Comparison of ENCODE assay signal across 30 mouse cellular contexts in the genomic region with DNA sequence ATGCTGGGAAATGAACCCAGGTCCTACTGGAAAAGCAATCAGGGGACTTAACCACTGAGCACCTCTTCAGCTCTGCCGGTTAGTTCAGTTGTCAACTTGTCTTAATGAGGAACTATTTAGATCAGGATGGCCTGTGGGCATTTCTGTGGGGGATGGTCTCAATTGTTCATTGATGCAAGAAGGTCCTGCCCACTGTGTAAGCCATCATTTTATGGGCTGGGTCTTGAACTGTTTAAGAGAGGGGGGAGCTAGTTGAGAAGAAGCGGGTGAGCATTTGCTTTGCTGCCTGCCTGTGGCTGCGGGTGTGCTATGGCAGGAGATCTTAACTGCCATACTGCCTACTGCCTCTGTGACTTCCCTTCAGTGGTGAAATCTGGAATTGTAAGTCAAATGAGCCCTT.
DNase-seq lines count a peak whose midpoint lies in the region; ATAC-seq and TF ChIP-seq lines count a peak whose summit lies in the region.
"Had no signal": no experiment of that assay in that cellular context is flagged by ENCODE, and none has a peak within 500 bp of the region (broad histone marks: within the 10 kb centered on the region; RNA-seq: fewer than 3 reads in every experiment).

No protein-coding gene starts in this region.

- H3K4me3 ChIP-seq in forebrain, postnatal 0 days (ENCODE audit: low read depth, low read length) = no peak overlapping the region
- no peak overlapping the region for H3K4me3 ChIP-seq in forebrain, embryonic 15.5 days
- no peak overlapping the region for H3K4me3 ChIP-seq in hindbrain, postnatal 0 days (ENCODE audit: low read length)
- H3K4me3 ChIP-seq in hindbrain, embryonic 14.5 days (replicated peaks; ENCODE audit: low read length) = no peak overlapping the region
- no peak overlapping the region for H3K4me3 ChIP-seq in ES-E14 (ENCODE audit: insufficient read depth in 1 of 2, low read depth in 1 of 2, low read length in 2 of 2, poor library complexity in 1 of 2, severe bottlenecking in 1 of 2)
- no peak overlapping the region for H3K4me3 ChIP-seq in cerebellum, adult 2 months (replicated peaks; ENCODE audit: insufficient read depth, low read depth, low read length)
- H3K4me3 ChIP-seq: embryonic facial prominence, embryonic 12.5 days; heart, embryonic 13.5 days; hindbrain, embryonic 12.5 days; kidney, embryonic 15.5 days; liver, embryonic 13.5 days; midbrain, embryonic 13.5 days; neural tube, embryonic 15.5 days had no signal

- no peaks in the 10 kb centered on the region for H3K9me3 ChIP-seq in forebrain, postnatal 0 days (ENCODE audit: low read length)
- H3K9me3 ChIP-seq in forebrain, embryonic 15.5 days = no peaks in the 10 kb centered on the region
- H3K9me3 ChIP-seq in hindbrain, postnatal 0 days (ENCODE audit: low read length) = no peaks in the 10 kb centered on the region
- H3K9me3 ChIP-seq in hindbrain, embryonic 14.5 days (ENCODE audit: control insufficient read depth, low read length) = no peaks in the 10 kb centered on the region
- no peaks in the 10 kb centered on the region for H3K9me3 ChIP-seq in ES-E14 (ENCODE audit: control insufficient read depth, insufficient read depth, low read depth, low read length)
- H3K9me3 ChIP-seq: embryonic facial prominence, embryonic 12.5 days; heart, embryonic 13.5 days; hindbrain, embryonic 12.5 days; kidney, embryonic 15.5 days; liver, embryonic 13.5 days; midbrain, embryonic 13.5 days; neural tube, embryonic 15.5 days had no signal

- no peak overlapping the region for H3K27ac ChIP-seq in forebrain, postnatal 0 days (ENCODE audit: low read depth, low read length)
- no peak overlapping the region for H3K27ac ChIP-seq in forebrain, embryonic 15.5 days (replicated peaks)
- no peak overlapping the region for H3K27ac ChIP-seq in hindbrain, postnatal 0 days
- H3K27ac ChIP-seq in hindbrain, embryonic 14.5 days = no peak overlapping the region
- no peak overlapping the region for H3K27ac ChIP-seq in ES-E14 (ENCODE audit: insufficient read depth, low read depth, low read length, poor library complexity, severe bottlenecking)
- no peak overlapping the region for H3K27ac ChIP-seq in cerebellum, adult 2 months (ENCODE audit: insufficient read depth, low read length)
- H3K27ac ChIP-seq: embryonic facial prominence, embryonic 12.5 days; hindbrain, embryonic 12.5 days; kidney, embryonic 15.5 days; liver, embryonic 13.5 days; neural tube, embryonic 15.5 days; stomach, postnatal 0 days had no signal

- TF ChIP-seq CTCF in forebrain, postnatal 0 days (IDR thresholded peaks at IDR 0.05; ENCODE audit: low read depth) = no peak
- TF ChIP-seq CTCF in hindbrain, postnatal 0 days (IDR thresholded peaks at IDR 0.05; ENCODE audit: low read depth) = peak; percentile 28
- no peak for TF ChIP-seq CTCF in cerebellum, adult 2 months (IDR thresholded peaks at IDR 0.05; ENCODE audit: borderline replicate concordance, insufficient read depth, low read depth, low read length)

- in situ Hi-C loops in ES-E14 (cut with MboI; ENCODE audit: low sequenced_read_pairs in 2 of 2, unreplicated experiment in 2 of 2) = no loop called here

- no peak overlapping the region for H3K9ac ChIP-seq in forebrain, postnatal 0 days
- no peak overlapping the region for H3K9ac ChIP-seq in forebrain, embryonic 15.5 days (replicated peaks)
- H3K9ac ChIP-seq in hindbrain, postnatal 0 days (replicated peaks; ENCODE audit: low read length) = no peak overlapping the region
- no peak overlapping the region for H3K9ac ChIP-seq in hindbrain, embryonic 14.5 days
- no peak overlapping the region for H3K9ac ChIP-seq in ES-E14 (ENCODE audit: insufficient read depth, low read depth, low read length, poor library complexity, severe bottlenecking)
- H3K9ac ChIP-seq: embryonic facial prominence, embryonic 12.5 days; heart, embryonic 13.5 days; hindbrain, embryonic 12.5 days; kidney, embryonic 15.5 days; liver, embryonic 13.5 days; midbrain, embryonic 13.5 days; neural tube, embryonic 15.5 days had no signal

- no peaks in the 10 kb centered on the region for H3K27me3 ChIP-seq in forebrain, postnatal 0 days (ENCODE audit: insufficient read depth, low read length)
- no peaks in the 10 kb centered on the region for H3K27me3 ChIP-seq in forebrain, embryonic 15.5 days
- H3K27me3 ChIP-seq in hindbrain, postnatal 0 days (ENCODE audit: insufficient read depth, low read length) = no peaks in the 10 kb centered on the region
- no peaks in the 10 kb centered on the region for H3K27me3 ChIP-seq in hindbrain, embryonic 14.5 days (ENCODE audit: control insufficient read depth, insufficient read depth, low read length)
- no peaks in the 10 kb centered on the region for H3K27me3 ChIP-seq in cerebellum, adult 2 months (ENCODE audit: control insufficient read depth, insufficient read depth, low read length)
- H3K27me3 ChIP-seq: embryonic facial prominence, embryonic 12.5 days; heart, embryonic 13.5 days; hindbrain, embryonic 12.5 days; kidney, embryonic 15.5 days; liver, embryonic 13.5 days; midbrain, embryonic 13.5 days; neural tube, embryonic 15.5 days had no signal

- 42% methylated on average over 3 of the region's 3 CpGs for WGBS in forebrain, postnatal 0 days
- 53% methylated on average over 3 of the region's 3 CpGs for WGBS in forebrain, embryonic 15.5 days
- 52% methylated on average over 3 of the region's 3 CpGs for WGBS in hindbrain, postnatal 0 days
- 52% methylated on average over 3 of the region's 3 CpGs for WGBS in hindbrain, embryonic 14.5 days
- 74% methylated on average over 3 of the region's 3 CpGs for WGBS in cerebellum, adult 2 months

- 0 out of 2 replicates have a peak, but pooled peaks cover 5% of the 10 kb centered on the region for H3K4me1 ChIP-seq in forebrain, postnatal 0 days (ENCODE audit: insufficient read depth)
- peaks cover 19% of the 10 kb centered on the region for H3K4me1 ChIP-seq in forebrain, embryonic 15.5 days
- H3K4me1 ChIP-seq in hindbrain, postnatal 0 days (ENCODE audit: insufficient read depth, low read length) = no peaks in the 10 kb centered on the region
- 0 out of 2 replicates have a peak, but pooled peaks cover 3% of the 10 kb centered on the region for H3K4me1 ChIP-seq in hindbrain, embryonic 14.5 days (replicated peaks; ENCODE audit: control insufficient read depth, insufficient read depth, low read length)
- peaks cover 5 to 6% of the 10 kb centered on the region in 2 experiments for H3K4me1 ChIP-seq in ES-E14 (ENCODE audit: control insufficient read depth in 2 of 2, insufficient read depth in 2 of 2, low read length in 2 of 2, poor library complexity in 1 of 2)
- peaks cover 5% of the 10 kb centered on the region for H3K4me1 ChIP-seq in cerebellum, adult 2 months (ENCODE audit: control insufficient read depth, insufficient read depth, low read length)
- H3K4me1 ChIP-seq: liver, embryonic 13.5 days had no signal

- peak; percentile 40; the same call in 1 of the 2 replicates for ATAC-seq in forebrain, postnatal 0 days
- ATAC-seq in forebrain, embryonic 15.5 days (replicated peaks) = no peak
- no peak for ATAC-seq in hindbrain, postnatal 0 days
- ATAC-seq in hindbrain, embryonic 14.5 days (ENCODE audit: low FRiP score) = no peak
- ATAC-seq: CD4-positive, CD25-positive, alpha-beta regulatory T cell, adult 4 months; lung, postnatal 0 days; midbrain, embryonic 13.5 days had no signal

- no peaks in the 10 kb centered on the region for H3K36me3 ChIP-seq in forebrain, postnatal 0 days (ENCODE audit: insufficient read depth)
- no peaks in the 10 kb centered on the region for H3K36me3 ChIP-seq in forebrain, embryonic 15.5 days
- H3K36me3 ChIP-seq in hindbrain, postnatal 0 days (ENCODE audit: insufficient read depth, low read length) = no peaks in the 10 kb centered on the region
- no peaks in the 10 kb centered on the region for H3K36me3 ChIP-seq in hindbrain, embryonic 14.5 days (replicated peaks; ENCODE audit: control insufficient read depth, insufficient read depth)
- no peaks in the 10 kb centered on the region for H3K36me3 ChIP-seq in ES-E14 (ENCODE audit: control insufficient read depth, insufficient read depth, low read length, poor library complexity, severe bottlenecking)
- H3K36me3 ChIP-seq: embryonic facial prominence, embryonic 12.5 days; heart, embryonic 13.5 days; hindbrain, embryonic 12.5 days; kidney, embryonic 15.5 days; liver, embryonic 13.5 days; midbrain, embryonic 13.5 days; neural tube, embryonic 15.5 days had no signal

- no peak overlapping the region for H3K4me2 ChIP-seq in forebrain, postnatal 0 days (ENCODE audit: low read depth)
- H3K4me2 ChIP-seq in forebrain, embryonic 15.5 days (replicated peaks) = no peak overlapping the region
- H3K4me2 ChIP-seq in hindbrain, postnatal 0 days (ENCODE audit: low read depth, low read length) = no peak overlapping the region
- no peak overlapping the region for H3K4me2 ChIP-seq in hindbrain, embryonic 14.5 days (replicated peaks)
- H3K4me2 ChIP-seq: embryonic facial prominence, embryonic 12.5 days; heart, embryonic 13.5 days; hindbrain, embryonic 12.5 days; kidney, embryonic 15.5 days; liver, embryonic 13.5 days; midbrain, embryonic 13.5 days; neural tube, embryonic 15.5 days had no signal

- TF ChIP-seq POLR2A in cerebellum, adult 2 months (IDR thresholded peaks at IDR 0.05; ENCODE audit: borderline replicate concordance, insufficient read depth, low read length) = no peak

- no peak for DNase-seq in forebrain, postnatal 0 days
- no peak for DNase-seq in hindbrain, postnatal 0 days (ENCODE audit: low spot score)
- DNase-seq in hindbrain, embryonic 14.5 days (ENCODE audit: low spot score) = no peak
- peak; percentile 22 for DNase-seq in ES-E14 (ENCODE audit: low read depth, low spot score)
- peak; percentile 27 for DNase-seq in forelimb bud, embryonic 11.5 days (ENCODE audit: low read depth, low spot score)
- no peak for DNase-seq in cerebellum, adult 2 months
- DNase-seq: adrenal gland, postnatal 14 days; cerebellum, adult 11 months; cerebellum, adult 9-11 months; embryo, embryonic 11 days; gastrocnemius, postnatal 36 days; heart, postnatal 10 days; kidney, adult 18-20 months; kidney, postnatal 25 days; liver, embryonic 13.5 days; lung, adult 18-20 months; lung, postnatal 4 days; right cerebral cortex, adult 18-20 months; thymus, adult 18-20 months; thymus, postnatal 36 days had no signal

TF ChIP-seq in ES-E14, 5 proteins besides CTCF, POLR2A, EP300 and RAD21:
- TF ChIP-seq HCFC1 (IDR thresholded peaks at IDR 0.05; ENCODE audit: borderline replicate concordance, insufficient read depth, low read length) = no peak
- no peak for TF ChIP-seq MAFK (IDR thresholded peaks at IDR 0.05; ENCODE audit: insufficient read depth, low read depth, low read length)
- TF ChIP-seq ZC3H11A (IDR thresholded peaks at IDR 0.05; ENCODE audit: borderline replicate concordance, low read depth, low read length) = no peak
- TF ChIP-seq ZNF384 (IDR thresholded peaks at IDR 0.05; ENCODE audit: low read depth, low read length) = no peak
- TF ChIP-seq CHD2 (IDR thresholded peaks at IDR 0.05; ENCODE audit: low read depth, low read length) = no peak
TF ChIP-seq in ES-E14: peak in this region for 0.

Comparison
In these comparisons a context has a peak if more than half of its experiments do, and no peak if none do; other contexts are left out.
1. DNase-seq: peak in ES-E14 (single experiment) and forelimb bud, embryonic 11.5 days (single experiment); none in forebrain, postnatal 0 days (single experiment), hindbrain, postnatal 0 days (single experiment), hindbrain, embryonic 14.5 days (single experiment) and cerebellum, adult 2 months (0 of 2).